Mouse (Mus musculus) right cerebral cortex, adult 18-20 months (tissue): ENCODE measurements at regions not wholly inside any gene's neighbourhood (a gene's known extent, or its start where the extent isn't known, plus 50 kb on each side); places are given as distances from the start of the nearest gene placed in this dataset.

ENCODE experiments used
- DNase-seq: peaks from one replicate; pipeline ENCODE4 v3.0.0; 2022; ENCODE audit warnings: mixed read lengths

- DNase-seq, result no peak
Measured at GRCm38 (mm10) chr10:39248486-39248885, 84.9 kb upstream of the Ccn6 start.

- no peak for DNase-seq
Measured at GRCm38 (mm10) chr10:39246984-39247383, 83.4 kb upstream of the Ccn6 start.

GRCm38 (mm10) chr10:39245141-39245540 is 81.5 kb upstream of the Ccn6 start:
- no peak for DNase-seq

- no peak for DNase-seq
Measured at GRCm38 (mm10) chr10:39244061-39244460, 80.5 kb upstream of the Ccn6 start.

- no peak for DNase-seq
Measured at GRCm38 (mm10) chr10:39242398-39242797, 78.8 kb upstream of the Ccn6 start.

GRCm38 (mm10) chr10:39241922-39242321 is 78.3 kb upstream of the Ccn6 start:
- no peak for DNase-seq

GRCm38 (mm10) chr10:39241486-39241885 is 77.9 kb upstream of the Ccn6 start:
- DNase-seq, result no peak

GRCm38 (mm10) chr10:39240966-39241365 is 77.4 kb upstream of the Ccn6 start:
- no peak for DNase-seq

- DNase-seq, result no peak
Measured at GRCm38 (mm10) chr10:39240178-39240791, 76.7 kb upstream of the Ccn6 start.

- DNase-seq, result peak; percentile 70
Measured at GRCm38 (mm10) chr10:39239498-39240177, 76.0 kb upstream of the Ccn6 start.

- no peak for DNase-seq
Measured at GRCm38 (mm10) chr10:39238596-39238995, 75.0 kb upstream of the Ccn6 start.

GRCm38 (mm10) chr10:39237549-39237948 is 74.0 kb upstream of the Ccn6 start:
- no peak for DNase-seq

- DNase-seq, result no peak
Measured at GRCm38 (mm10) chr10:39233926-39234450, 70.4 kb upstream of the Ccn6 start.

- DNase-seq, result no peak
Measured at GRCm38 (mm10) chr10:39233191-39233590, 69.6 kb upstream of the Ccn6 start.

GRCm38 (mm10) chr10:39230634-39231410 is 67.2 kb upstream of the Ccn6 start:
- DNase-seq, result no peak

GRCm38 (mm10) chr10:39229233-39229632 is 65.6 kb upstream of the Ccn6 start:
- no peak for DNase-seq

GRCm38 (mm10) chr10:39228027-39228426 is 64.4 kb upstream of the Ccn6 start:
- no peak for DNase-seq

- no peak for DNase-seq
Measured at GRCm38 (mm10) chr10:39227499-39227942, 63.9 kb upstream of the Ccn6 start.

GRCm38 (mm10) chr10:39226518-39226917 is 62.9 kb upstream of the Ccn6 start:
- no peak for DNase-seq

- DNase-seq, result no peak
Measured at GRCm38 (mm10) chr10:39224449-39225094, 61.0 kb upstream of the Ccn6 start.

- no peak for DNase-seq
Measured at GRCm38 (mm10) chr10:39221028-39221427, 57.4 kb upstream of the Ccn6 start.

- DNase-seq, result no peak
Measured at GRCm38 (mm10) chr10:39219366-39219765, 55.8 kb upstream of the Ccn6 start.

- DNase-seq, result no peak
Measured at GRCm38 (mm10) chr10:39218151-39218550, 54.6 kb upstream of the Ccn6 start.
